Mouse (Mus musculus) ES-E14 (cell line): ENCODE measurements around the gene Calhm1. TPM values are rescaled to one million over a fixed set of nuclear protein-coding genes. Genes with fewer than 3 reads are reported as not detected.
A peak's percentile ranks its signal among the peaks of the same experiment; 100 is the strongest.

Experiments used
- DNase-seq: peaks from one replicate; pipeline ENCODE4 v3.0.0-alpha.2; 2013; ENCODE audit warnings: low read depth, low spot score
- H3K27ac ChIP-seq: 2 replicates; pipeline ENCODE4 v1.5.1; 2012; ENCODE audit warnings: low read depth, mild to moderate bottlenecking, low read length, moderate library complexity, mixed read lengths; ENCODE audit not compliant: poor library complexity, insufficient read depth, severe bottlenecking
- H3K36me3 ChIP-seq: 2 replicates; pipeline ENCODE4 v1.6.1; 2012; ENCODE audit warnings: mild to moderate bottlenecking, low read length, moderate library complexity, mixed read lengths; ENCODE audit not compliant: control insufficient read depth, poor library complexity, insufficient read depth, severe bottlenecking
- H3K4me1 ChIP-seq, 2 experiments: fragments of 150-350 bp in 1 of 2; sonication (generic) in 1 of 2; 2 replicates each; pipeline ENCODE4 v1.6.1; 2012; ENCODE audit warnings: low read length in 2 of 2, mild to moderate bottlenecking in 1 of 2, mixed read lengths in 1 of 2; ENCODE audit not compliant: control insufficient read depth in 2 of 2, insufficient read depth in 2 of 2, poor library complexity in 1 of 2
- H3K4me3 ChIP-seq, 2 experiments: fragments of 150-350 bp in 1 of 2; sonication (generic) in 1 of 2; 2 replicates each; pipeline ENCODE4 v1.5.1; 2012; ENCODE audit warnings: low read length in 2 of 2, low read depth in 1 of 2, mild to moderate bottlenecking in 1 of 2, mixed read lengths in 1 of 2; ENCODE audit not compliant: insufficient read depth in 1 of 2, poor library complexity in 1 of 2, severe bottlenecking in 1 of 2
- H3K9ac ChIP-seq: 2 replicates; pipeline ENCODE4 v1.6.1; 2012; ENCODE audit warnings: low read depth, mild to moderate bottlenecking, low read length, mixed read lengths; ENCODE audit not compliant: poor library complexity, insufficient read depth, severe bottlenecking
- H3K9me3 ChIP-seq: fragments of 150-350 bp; sonication (generic); 2 replicates; pipeline ENCODE4 v1.6.1; 2012; ENCODE audit warnings: low read depth, mild to moderate bottlenecking, low read length; ENCODE audit not compliant: control insufficient read depth, insufficient read depth
- CHD2 ChIP-seq: IDR thresholded peaks from 2 replicates; pipeline ENCODE4 v1.6.1; 2014; ENCODE audit warnings: mild to moderate bottlenecking, low read depth, low read length, inconsistent platforms
- HCFC1 ChIP-seq: IDR thresholded peaks from 2 replicates; pipeline ENCODE4 v1.6.1; 2012; ENCODE audit warnings: low read length, inconsistent platforms, borderline replicate concordance; ENCODE audit not compliant: insufficient read depth
- MAFK ChIP-seq: IDR thresholded peaks from 2 replicates; pipeline ENCODE4 v1.6.1; 2014; ENCODE audit warnings: mild to moderate bottlenecking, low read depth, low read length, inconsistent platforms; ENCODE audit not compliant: insufficient read depth
- ZC3H11A ChIP-seq: IDR thresholded peaks from 2 replicates; pipeline ENCODE4 v1.6.1; 2012; ENCODE audit warnings: low read depth, mild to moderate bottlenecking, inconsistent platforms, low read length, borderline replicate concordance
- ZNF384 ChIP-seq: IDR thresholded peaks from 2 replicates; pipeline ENCODE4 v1.6.1; 2012; ENCODE audit warnings: low read depth, low read length, inconsistent platforms
- in situ Hi-C, 2 experiments: fragments of 600-800 bp; cut with MboI; formaldehyde crosslinking; loops; one replicate each; pipeline ENCODE4 v1.15.1; 2025; ENCODE audit warnings: low sequenced_read_pairs in 2 of 2, inconsistent platforms in 1 of 2; ENCODE audit not compliant: unreplicated experiment in 2 of 2
- total RNA-seq: library from RNA; depleted of rRNA; stranded (reverse); fragments of 300-350 nt; gene quantifications from 2 replicates; pipeline ENCODE4 v1.2.3, GENCODE M21; 2012

Calhm1 gene
- total RNA-seq, 1 experiment: not detected

DNA sequence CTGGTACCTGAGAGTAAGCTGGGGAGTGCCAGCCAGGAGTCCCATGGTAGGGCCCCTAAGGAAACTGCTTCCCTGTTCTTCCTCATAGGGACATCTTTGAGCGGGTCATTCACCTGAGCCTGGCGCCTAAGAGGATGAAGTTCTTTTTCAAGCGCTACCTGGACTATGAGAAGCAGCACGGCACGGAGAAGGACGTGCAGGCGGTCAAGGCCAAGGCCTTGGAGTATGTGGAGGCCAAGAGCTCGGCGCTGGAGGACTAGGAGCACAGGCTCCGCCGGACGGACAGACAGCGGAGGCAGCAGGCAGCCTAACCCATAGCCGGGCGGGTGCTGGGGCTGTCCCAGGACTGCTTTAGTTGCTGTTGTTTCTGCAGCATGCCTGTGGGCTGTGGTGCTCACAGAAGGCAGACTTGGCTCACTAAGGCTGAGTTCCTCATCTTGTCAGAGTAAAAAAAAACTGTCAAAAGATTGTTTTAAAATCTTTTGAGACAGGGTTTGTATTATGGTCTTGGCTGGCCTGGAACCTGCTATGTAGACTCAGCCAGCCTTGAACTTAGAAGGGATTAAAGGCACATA lies 13.4 kb downstream of the Calhm1 start:
- Histone ChIP-seq H3K36me3 (peaks cover 57% of the 10 kb centered on the region), H3K27ac (peak overlapping the region; percentile 5; the same call in 1 of the 2 replicates), H3K9ac (peak overlapping the region; percentile 44; the same call in 1 of the 2 replicates), H3K4me1 (peaks cover 0 to 7% of the 10 kb centered on the region in 2 experiments; a peak in 1 of 4 replicates), H3K9me3 (no peaks in the 10 kb centered on the region), H3K4me3 (peak overlapping the region; percentile 26 to 35; a peak in 2 of 4 replicates)
- TF ChIP-seq ZNF384 (no peak), MAFK (no peak), CHD2 (no peak), ZC3H11A (no peak), HCFC1 (no peak)
- DNase-seq: no peak
- in situ Hi-C loops: no loop called here

DNA sequence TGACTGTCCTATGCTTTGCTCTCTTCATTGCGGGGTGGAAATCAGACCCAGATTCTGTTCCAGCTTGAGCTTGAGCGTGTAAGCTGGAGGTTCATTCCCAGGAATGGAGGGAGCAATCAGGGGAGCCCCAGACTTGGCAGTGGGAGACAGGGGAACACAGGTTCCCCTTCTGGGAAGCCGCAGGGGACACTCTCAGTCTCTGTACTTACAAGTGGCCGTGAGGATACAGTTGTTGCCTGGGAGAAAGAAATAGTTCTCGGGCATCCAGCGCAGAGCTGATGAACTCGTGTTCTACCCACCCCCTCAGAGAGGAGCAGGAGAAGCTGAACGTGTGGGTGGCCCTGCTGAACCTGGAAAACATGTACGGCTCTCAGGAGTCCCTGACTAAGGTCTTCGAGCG lies 15.2 kb downstream of the Calhm1 start:
- in situ Hi-C loops: loop anchor here in 1 of 2 experiments (5.0 kb wide), 1 partner anchor 38 kb away; no protein-coding TSS in a partner anchor
- Histone ChIP-seq H3K9me3 (no peaks in the 10 kb centered on the region), H3K27ac (no peak overlapping the region), H3K4me3 (no peak overlapping the region), H3K4me1 (peaks cover 0 to 7% of the 10 kb centered on the region in 2 experiments; a peak in 1 of 4 replicates), H3K9ac (no peak overlapping the region), H3K36me3 (peaks cover 73% of the 10 kb centered on the region)
- DNase-seq: no peak
- no peak for TF ChIP-seq CHD2
- TF ChIP-seq ZC3H11A: no peak
- TF ChIP-seq ZNF384: no peak
- no peak for TF ChIP-seq HCFC1
- no peak for TF ChIP-seq MAFK

DNA sequence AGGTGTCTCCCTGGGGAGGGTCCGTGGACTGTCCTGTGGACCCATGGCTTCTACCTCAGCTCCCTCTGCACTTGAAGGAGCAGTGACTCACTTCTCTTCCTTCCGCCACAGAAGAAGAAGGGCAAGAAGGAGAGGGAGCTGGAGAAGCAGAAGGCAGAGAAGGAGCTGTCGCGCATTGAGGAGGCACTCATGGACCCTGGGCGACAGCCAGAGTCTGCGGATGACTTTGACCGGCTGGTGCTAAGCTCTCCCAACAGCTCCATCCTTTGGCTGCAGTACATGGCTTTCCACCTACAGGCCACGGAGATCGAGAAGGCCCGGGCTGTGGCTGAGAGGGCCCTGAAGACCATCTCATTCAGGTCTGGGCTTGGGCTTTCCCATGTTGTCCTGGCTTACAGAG lies 15.9 kb downstream of the Calhm1 start:
- no peak overlapping the region for H3K4me3 ChIP-seq
- no peak overlapping the region for H3K27ac ChIP-seq
- H3K9me3 ChIP-seq: no peaks in the 10 kb centered on the region
- H3K4me1 ChIP-seq: peaks cover 0 to 7% of the 10 kb centered on the region in 2 experiments; a peak in 1 of 4 replicates
- TF ChIP-seq HCFC1 (no peak), ZNF384 (no peak), ZC3H11A (no peak), CHD2 (no peak), MAFK (no peak)
- in situ Hi-C loops: loop anchor here in 1 of 2 experiments (5.0 kb wide), 1 partner anchor 39 kb away; no protein-coding TSS in a partner anchor
- peaks cover 78% of the 10 kb centered on the region for H3K36me3 ChIP-seq
- no peak overlapping the region for H3K9ac ChIP-seq
- DNase-seq: no peak

DNA sequence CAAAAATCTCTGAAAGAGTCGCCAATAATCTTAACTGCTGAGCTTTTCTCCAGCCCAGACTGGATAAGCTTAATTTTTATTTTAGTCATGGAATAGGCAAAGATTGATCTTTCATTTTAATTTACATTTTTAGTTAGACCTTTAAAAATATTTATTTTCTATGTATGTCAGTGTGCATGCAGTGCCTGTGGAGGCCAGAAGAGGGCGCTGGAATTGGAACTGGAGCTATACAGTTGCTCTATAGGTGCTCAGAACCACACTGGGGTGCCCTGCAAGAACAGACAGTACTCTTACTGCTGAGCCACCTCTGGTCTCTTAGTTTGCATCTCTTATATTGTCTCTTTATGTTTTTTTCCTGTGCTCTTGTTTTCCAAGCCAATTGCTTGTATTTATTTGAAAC lies 21.3 kb downstream of the Calhm1 start:
- no peak for TF ChIP-seq MAFK
- no peak for TF ChIP-seq HCFC1
- TF ChIP-seq ZC3H11A: no peak
- TF ChIP-seq CHD2: no peak
- no peak for TF ChIP-seq ZNF384
- no peaks in the 10 kb centered on the region for H3K9me3 ChIP-seq
- in situ Hi-C loops: no loop called here
- peaks cover 73% of the 10 kb centered on the region for H3K36me3 ChIP-seq
- no peak overlapping the region for H3K27ac ChIP-seq
- H3K4me3 ChIP-seq: no peak overlapping the region
- no peak overlapping the region for H3K9ac ChIP-seq
- no peak for DNase-seq
- no peaks in the 10 kb centered on the region for H3K4me1 ChIP-seq
